Mouse (Mus musculus) inflammation-experienced regulatory T-cells, adult 6 months (primary cell): ENCODE results near the gene G3bp2. TPM values are rescaled to one million over a fixed set of nuclear protein-coding genes. Genes with fewer than 3 reads are reported as not detected.
"Not testable (repeated sequence)": the region's sequence is repeated elsewhere in the genome, so short reads cannot be mapped to it uniquely, and the experiment has no call there.

Experiments used
- ATAC-seq: one replicate; pipeline ENCODE4 v1.8.0; 2017
- polyA plus RNA-seq, 3 experiments: library from polyadenylated mRNA; unstranded; fragments of 100-300 nt; shearing (Covaris generic); gene quantifications; one replicate each; pipeline ENCODE4 v1.2.1; 2017

Gene G3bp2
- 100 to 1,000 TPM; 225 to 265 (median 245) TPM for polyA plus RNA-seq

DNA sequence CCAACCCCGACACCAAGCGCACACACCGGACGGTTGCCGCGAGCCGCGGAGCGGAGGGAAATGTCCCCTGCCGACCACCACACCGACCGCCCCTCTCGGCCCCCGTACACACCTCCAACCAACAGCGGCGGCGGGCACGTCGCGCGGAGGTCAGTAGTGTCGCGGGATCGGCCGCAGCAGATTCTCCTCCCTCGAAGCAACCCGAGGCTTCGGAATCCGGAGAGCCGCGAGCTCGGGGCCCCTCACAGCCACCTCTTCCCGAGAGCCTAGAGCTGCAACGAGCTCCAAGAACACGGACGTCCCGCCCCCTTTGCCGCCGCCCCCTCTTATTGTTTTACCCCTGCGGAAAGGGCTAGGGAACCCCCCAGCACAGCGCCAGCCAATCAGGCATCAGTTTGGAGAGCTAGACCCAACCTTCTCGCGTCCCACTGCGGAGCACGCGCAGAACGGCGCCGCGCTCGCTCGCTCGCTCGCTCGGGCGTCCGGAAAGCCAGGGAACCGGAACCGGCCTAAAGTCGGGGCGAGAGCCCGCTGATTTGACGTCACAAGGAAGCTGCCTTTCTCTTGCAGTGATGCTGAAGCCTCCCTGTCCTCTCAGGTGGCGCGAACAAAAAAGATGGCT lies at the start of gene G3bp2:
Gene G3bp2 (minus strand): TSS at position 303 of the 622 bp plus-strand sequence.
- peak; percentile 92 for ATAC-seq

DNA sequence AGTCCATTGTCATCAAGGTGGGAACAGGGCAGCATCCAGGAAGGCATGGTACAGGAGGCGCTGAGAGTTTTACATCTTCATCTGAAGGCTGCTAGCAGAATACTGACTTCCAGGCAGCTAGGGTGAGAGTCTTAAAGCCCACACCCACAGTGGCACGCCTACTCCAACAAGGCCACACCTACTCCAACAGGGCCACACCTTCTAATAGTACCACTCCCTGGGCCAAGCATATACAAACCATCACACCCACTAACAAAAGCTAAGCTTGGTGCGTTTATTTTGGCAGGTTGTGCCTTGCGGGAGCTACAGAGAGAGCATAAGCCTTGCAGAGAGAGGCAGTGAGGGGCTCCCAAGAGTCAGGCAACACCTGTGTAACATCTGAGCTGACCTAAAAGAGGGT lies 49.5 kb upstream of the G3bp2 start:
- not testable (repeated sequence) for ATAC-seq

DNA sequence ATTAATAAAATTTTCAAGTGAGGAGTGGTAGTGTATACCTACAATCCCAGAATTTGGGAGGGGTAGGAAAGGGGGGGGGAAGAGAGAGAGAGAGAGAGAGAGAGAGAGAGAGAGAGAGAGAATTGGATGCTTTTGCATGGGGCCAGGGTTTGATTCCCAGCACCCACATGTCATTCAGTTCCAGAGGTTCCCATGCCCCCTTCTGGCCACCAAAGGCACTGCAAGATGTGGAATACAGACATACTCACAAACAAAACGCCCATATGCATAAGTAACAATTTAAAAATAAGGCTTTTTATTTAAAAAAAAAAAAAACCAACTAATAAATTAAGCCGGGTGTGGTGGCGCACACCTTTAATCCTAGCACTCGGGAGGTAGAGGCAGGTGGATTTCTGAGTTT lies 48.6 kb upstream of the G3bp2 start:
- ATAC-seq, result no peak

DNA sequence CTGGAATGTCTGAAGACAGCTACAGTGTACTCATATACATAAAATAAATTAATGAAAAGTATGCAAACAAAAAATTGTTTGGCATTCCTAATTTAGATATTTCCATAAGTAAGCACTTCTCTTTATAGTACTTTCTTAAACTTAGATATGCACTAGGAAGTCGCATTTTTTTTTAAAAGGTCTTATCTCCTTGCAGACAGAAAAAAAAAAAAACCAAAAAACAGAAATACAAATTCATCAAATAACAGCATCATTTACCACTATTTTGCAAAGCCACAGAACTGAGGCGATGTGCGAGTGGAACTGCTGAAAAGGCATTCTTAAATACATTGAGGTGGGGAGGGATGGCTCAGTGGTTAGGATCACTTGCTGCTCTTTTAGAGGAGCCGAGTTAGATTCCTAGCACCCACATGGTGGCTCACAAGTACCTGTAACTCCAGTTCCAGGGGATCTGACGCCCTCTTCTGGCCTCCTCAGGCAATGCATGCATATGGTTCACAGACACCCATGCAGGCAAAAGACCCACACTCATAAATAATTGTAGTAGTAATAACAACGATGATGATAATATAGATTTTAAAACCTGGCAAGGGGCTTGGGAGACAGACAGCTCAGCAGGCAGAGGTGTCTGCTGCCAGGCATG lies 46.6 kb upstream of the G3bp2 start:
- ATAC-seq, result no peak

DNA sequence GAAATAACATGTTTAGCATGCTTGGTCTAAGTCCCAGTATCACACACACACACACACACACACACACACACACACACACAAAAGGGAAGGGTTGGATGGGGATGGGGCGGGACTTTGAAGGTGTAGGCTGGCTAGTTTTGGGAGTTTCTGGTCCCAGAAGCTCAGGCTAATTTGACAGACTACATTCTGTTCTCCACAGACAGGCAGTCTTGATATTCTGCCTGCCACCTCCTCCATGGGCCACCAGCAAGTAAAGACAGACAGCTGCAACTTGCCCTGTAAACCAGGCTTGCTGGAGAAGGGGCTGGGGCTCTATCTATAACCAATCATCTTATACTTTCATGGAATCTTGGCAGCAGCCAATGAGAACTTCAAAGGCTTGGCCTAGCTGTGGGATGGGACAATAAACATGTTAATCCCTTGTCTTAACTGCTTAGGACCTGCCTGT lies 45.8 kb upstream of the G3bp2 start:
- no peak for ATAC-seq

DNA sequence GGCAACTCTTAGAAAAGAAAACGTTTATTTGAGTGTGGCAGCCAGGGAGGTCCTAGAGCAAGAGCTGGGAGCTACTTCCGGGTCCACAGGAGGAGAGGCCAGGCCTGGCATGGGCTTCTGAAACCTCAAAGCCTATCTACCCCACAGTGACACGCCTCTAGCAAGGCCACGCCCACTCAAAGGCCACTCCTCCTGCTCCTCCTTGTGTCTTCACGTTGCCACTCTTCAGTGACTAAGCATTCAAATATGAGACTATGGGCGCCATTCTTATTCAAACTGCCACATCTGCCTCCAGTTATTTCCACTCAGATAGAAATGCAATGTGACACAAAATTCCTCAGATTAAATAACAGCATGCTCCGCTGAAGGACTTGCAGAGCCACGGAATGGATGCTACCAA lies 45.1 kb upstream of the G3bp2 start:
- ATAC-seq, result no peak

DNA sequence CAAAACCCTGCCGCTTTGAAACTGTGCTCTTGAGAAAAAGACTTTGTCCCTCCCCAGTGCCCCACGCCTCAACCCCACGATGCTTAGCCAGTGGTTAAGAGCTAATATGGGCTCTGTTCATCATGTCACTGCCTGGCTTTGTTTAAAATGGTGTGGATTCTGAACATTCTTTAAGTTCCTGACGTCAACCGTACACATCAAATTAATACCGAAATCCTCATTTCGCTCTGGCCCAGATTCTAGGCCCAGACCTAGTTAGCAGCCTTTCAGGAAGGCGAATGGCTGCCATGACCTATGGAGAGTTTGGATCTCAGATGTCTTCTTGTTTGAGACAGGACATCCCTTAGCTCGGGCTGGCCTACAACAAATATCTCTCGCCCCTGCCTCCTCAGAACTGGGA lies 44.2 kb upstream of the G3bp2 start:
- no peak for ATAC-seq

DNA sequence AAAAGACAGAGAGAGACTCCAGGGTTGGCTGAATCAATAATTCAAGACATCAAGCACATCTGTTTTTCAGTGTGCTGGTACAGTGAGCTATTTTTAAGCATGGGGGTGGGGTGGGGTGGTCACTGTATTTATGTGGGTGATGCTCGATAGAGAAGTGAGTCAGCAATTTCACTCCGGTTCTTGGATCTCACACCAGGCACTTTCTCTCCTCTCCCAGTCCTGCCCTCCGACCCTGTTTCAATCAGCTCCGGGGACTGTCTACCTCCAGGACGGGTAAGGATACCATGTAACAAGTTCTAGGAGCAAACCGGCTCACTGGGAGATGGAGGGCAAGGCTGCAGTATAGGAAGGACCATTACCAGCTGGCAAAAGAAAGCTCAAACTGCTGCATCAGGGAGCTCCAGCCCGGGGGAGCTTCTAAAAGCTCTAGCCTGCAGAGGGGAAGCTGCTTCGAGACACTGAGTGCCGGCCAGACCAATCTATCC lies 43.7 kb upstream of the G3bp2 start:
- no peak for ATAC-seq

DNA sequence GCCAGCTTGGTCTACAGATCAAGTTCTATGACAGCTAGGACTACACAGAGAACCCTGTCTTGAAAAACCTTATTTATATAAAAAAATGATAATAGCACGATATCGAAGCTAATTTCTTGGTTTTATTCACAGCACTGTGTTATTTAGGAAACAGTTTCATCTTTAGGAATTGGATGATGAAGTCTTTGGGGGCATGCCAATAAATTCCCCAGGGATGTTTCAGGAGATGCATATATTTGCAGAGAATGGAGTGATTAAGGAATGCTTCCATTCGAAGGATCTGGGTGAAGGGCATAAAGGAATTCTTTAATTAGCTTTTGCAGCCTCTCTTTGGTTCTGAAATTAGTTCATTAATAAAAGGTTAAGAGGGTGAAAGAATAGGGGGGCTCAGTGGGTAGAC lies 41.9 kb upstream of the G3bp2 start:
- no peak for ATAC-seq

DNA sequence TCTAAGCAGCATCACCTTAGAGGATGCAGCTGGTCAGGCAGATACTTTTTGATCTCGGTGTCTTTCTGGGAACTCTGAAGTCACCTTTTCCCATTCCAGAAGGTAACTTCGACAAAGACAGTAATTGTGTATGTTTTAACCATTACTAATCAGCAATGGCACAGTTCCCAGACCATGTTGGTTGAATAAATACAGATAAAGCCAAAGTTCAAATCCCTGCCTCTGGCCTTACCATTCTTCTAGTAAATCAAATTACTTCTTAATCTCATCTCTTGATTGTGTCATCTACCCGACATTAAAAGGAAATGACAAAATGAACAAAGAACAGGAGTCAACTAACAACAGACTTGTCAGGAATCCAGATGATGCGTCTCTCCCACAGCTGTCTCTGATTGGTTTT lies 38.1 kb upstream of the G3bp2 start:
- no peak for ATAC-seq

DNA sequence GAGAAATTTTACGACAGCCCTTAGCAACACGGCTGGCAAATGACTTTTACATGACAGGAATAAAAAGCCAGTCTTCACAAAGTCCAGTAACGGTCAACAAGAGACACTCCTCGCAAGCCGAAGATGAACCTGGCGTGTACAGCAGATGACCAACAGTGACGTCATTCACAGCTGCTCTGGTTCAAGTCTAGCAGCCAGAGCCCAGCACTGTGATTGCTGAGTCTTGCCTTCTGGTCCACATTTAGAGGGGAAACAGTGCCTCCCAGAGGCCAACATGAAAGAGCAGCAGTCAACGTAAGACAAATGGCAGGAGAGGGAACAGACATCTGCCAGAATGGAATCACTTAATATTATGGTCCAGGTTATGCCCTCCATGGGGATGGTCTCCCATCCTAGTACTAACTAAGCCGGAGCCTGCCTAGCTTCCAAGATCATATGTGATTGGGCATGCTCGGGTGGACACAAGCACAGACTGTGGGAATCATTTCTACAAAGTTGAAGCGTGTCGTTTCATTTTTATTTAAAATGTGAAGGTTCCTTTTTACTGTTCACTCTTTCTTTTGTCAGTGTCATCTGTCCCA lies 34.4 kb upstream of the G3bp2 start:
- peak; percentile 88 for ATAC-seq

DNA sequence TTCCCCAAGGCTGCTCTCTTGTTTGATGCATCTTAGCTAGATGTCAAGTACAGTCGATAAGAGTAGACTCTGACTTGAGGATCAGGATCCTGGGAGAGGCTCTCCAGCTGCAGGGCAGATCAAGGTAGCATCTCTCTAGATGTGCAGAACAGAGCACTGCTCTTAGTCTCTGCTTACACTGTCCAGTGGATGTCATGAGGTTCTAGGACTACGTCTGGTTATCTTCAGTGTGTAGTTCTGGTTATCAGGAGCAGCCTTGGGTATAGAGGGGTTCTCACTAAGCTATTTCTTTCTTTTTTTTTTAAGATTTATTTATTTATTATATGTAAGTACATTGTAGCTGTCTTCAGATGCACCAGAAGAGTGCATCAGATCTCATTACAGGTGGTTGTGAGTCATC lies 31.4 kb upstream of the G3bp2 start:
- no peak for ATAC-seq

DNA sequence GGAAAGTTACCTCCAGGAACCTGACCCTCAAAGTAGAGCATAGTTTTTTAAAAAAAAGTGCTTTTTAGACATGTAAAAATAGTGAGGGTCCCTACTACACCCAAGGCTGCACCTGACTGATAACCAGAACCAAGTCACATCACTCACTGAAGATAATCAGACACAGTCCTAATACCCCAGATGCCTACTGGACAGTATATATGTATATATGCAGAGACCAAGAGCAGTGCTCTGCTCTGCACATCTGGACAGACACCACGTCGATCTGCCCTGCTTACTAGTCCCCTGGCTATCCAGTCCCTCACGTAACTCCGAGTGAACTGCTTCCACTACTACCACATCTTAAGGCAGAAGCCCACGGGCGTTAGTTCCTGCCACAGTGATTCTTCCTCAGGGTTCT lies 30.7 kb upstream of the G3bp2 start:
- ATAC-seq, result no peak

DNA sequence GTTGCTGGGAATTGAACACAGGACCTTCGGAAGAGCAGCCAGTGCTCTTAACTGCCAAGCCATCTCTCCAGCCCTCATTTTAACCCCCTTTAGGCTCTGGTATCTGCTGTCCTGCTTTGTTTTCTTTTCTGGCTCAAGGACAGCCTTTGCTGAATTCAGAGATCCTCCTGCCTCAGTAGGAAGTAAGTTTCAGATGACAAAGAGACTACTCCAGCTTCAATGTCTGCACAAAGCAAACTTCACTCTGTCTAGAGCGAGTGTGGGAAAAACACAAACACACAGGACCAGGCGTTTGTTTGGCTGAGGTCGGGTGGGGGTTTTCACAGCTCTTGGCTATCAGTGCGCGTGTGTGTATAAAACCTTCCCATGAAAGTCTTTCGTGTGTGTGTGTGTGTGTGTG lies 30.0 kb upstream of the G3bp2 start:
- ATAC-seq, result no peak

DNA sequence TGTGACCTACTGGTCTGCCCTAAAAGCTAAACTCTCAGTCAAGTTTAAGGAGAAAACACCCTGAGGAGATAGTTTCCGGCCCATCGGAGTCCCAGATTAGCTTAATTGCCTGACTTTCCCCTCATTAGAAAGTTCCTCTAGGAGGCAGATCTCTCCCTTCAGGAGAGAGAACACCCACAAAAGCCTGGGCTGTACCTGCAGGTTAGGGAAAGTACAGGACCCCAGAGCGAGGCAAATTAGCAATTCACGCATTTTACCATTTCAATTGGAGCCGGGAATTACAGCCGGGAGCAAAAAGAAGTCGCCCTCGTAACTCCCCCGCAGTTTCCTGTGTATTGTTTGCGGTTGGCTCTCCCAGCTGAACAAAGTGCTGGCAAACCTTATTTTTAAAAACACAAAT lies 29.1 kb upstream of the G3bp2 start:
- ATAC-seq, result no peak

DNA sequence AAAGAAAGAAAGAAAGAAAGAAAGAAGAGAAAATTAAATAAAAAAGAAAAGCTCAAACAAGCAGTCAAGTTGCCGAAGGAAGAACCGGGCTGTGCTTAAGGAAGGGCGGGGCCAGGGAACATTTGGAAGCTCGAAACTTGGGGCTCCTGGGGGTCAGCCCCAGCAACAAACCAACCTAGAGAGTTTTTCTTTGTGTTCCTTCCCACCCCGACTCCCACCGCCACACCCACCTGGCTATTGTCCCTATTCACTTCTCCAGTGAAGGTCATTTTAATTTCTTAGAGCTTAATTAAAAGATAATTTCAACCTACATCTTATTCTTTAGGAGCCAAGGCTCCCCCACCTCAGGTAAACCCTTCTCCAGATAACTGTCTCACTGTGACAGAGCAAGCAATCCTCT lies 28.7 kb upstream of the G3bp2 start:
- no peak for ATAC-seq

DNA sequence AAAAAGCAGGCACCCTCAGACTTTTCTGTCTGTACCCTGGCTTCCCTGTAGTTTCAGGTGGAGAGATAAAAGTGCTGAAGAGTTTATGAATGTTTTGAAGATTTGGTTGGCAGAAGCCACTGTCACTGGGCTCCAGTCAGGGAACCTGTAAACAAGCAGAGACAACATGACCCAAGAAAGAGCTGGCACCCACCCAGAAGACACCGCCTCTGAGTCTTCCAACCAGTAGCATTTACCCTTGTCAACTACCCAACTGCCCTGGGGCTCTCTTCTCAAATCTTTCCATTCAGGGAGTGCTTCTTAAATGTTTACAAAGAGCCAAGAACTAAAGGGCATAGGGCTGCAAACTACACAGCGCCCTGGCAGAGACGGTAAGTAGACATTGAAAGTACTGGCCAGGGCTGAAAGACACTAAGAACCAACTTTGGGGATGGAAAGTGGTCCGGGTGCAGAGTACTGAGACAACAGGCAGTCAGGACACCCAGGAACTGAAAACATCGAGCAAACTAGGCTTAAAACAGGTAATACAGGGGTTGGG lies 27.4 kb upstream of the G3bp2 start:
- ATAC-seq, result no peak

DNA sequence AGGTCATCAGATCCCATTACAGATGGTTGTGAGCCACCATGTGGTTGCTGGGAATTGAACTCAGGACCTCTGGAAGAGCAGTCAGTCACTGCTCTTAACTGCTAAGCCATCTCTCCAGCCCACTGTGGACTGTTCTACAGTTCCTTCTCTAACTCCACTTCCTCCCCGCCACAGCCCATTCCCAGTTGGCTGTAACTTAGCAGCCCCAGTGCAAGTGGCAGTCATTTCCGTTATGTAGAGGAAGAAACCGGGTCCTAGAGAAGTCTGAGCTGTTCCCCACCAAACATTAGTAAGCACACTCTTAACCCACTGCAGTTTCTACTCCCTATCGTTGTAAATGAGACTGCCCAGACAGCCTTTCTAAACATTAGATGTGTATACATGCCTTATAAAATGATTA lies 23.8 kb upstream of the G3bp2 start:
- no peak for ATAC-seq

DNA sequence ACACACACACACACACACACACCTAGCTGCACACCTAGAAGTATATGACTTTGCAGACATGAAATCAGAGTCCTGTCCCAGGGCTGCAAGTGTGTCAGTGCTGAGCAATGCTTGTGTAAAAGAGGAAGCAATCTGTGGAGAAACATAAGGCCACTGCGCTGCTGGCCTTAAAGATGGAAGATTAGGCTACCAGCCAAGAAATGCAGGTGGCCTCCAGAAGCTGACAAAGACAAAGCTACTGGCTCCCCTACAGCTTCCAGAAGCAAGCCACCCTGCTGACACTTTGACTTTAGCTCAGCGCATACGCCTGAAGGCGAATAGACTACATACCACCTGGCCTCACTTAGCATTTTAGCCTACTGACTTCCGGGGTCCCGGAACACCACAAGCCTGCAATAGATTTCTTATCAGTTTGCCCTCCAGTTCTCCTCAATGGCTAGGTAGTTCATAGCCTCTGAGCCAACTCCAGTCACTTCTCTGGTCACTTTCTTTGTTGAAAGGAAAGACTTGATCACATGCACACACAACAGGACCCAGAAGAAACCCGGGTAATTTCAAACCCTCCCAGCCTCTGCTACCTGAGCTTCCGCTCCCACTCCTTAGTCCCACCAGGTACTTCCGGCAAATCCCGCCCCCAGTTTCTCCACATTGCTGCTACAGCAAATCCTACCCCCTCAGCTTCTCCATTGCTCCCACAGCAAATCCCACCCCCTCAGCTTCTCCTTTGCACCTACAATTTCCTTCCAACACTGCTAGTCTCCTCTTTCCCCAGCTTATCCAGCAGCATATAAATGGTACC lies 23.0 kb upstream of the G3bp2 start:
- no peak for ATAC-seq

DNA sequence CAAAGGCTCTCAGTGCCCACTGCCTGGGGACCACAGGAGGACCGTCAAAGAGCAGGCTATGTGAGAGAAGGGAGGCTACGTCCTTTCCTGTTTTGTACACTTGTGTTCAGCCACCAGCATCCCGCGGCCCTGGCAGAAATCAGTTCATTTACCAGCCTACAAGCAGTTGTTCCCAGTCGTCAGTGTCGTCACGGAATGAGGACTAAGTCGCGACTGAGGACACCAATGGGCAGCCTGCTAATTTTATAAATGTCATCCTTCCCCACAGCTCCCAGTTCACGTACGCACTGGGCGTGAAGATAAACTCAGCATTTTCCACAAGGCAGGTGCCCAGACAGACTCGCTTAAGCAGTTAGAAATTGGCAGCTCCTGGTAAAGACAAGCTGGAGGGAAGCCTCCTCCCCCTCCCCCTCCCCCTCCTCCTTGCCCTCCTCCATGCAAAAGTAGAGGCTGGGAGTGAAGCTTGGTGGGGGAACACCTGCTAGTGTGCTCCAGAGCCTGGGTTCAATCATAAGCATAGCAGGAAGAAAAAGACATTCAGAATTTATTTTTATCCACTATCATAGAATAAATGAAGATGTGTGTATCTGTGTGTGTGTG lies 20.4 kb upstream of the G3bp2 start:
- ATAC-seq, result no peak

DNA sequence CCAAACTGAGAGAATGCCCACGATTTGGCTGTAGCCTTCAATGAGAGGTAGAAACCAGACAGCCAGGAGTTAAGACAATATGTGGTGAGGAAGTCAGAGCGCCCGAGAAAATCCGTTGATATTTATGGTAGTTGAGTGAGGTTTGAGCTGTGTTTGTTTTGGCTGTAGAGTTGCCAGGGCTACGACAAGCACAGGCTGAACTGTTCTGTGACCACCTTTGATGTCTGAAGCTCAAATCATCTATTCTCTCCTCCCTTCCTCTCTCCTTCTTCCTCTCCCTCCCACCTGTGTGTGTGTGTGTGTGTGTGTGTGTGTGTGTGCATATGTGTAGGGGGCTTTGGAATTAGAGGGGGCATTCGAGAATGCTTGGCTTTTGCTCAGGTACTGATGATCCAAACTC lies 19.5 kb upstream of the G3bp2 start:
- peak; percentile 74 for ATAC-seq

DNA sequence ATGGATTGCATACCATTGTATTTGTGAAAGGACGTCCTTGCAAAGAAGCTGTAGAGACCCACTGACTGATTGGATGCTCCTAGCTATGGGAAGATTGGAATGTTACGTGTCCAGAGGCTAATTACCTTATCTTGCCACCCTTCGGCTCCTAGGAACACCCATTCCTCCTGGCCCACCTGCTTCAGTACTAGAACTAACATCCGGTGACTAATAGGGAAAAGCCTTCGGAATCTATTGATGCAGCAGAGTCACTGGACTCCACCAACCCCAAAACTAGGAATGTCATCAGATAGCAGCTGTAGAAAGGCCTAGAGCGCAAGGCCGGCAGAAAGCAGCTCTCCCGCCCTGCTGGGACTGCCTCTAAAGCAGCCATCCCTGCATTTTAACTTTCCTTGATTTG lies 18.1 kb upstream of the G3bp2 start:
- no peak for ATAC-seq
